In the genomic region with DNA sequence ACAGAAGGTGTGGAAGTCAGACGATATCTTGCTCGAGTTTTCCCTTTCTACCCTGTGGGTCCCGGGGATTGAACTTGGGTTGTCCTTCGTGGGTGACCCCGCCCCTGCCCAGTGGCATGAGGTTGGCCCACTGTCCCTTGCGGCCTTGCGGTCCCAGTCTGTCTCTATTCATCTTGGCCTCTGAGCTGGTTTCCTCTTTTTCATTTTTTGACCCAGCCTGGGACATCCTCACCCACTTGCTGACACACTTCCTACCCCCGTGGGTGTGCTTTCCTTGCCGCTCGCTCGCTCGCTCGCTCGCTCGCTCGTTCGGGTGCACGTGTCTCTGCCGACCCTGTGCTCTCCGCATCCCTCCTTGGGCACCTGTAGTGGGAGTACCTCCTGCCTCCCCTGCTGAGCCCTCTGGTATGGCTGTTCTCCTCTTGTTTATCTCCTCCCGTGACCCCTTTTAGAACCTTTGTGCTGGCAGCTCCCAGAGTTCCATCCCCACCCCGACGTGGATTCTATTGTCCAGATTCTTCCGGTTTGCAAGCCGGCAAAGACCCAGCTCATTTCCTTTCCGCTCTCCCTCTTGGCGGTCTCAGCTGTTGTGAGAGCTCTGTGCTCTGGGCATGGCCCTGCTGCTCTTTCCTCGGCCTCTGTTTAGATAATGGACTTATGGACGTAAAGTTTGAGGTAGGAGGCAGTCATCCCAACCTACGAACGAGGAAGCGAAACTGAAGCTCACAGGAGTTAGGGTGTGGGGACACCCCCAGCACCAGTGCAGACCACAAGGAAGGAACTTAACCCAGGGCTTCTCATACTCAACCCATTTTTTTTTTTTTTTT, we compare ENCODE assay signal across 1 mouse cellular context.
A peak's percentile ranks its signal among the peaks of the same experiment; 100 is the strongest.
TF ChIP-seq lines count a peak whose summit lies in the region.

No protein-coding gene starts in this region.

TF ChIP-seq in CH12.LX, 34 proteins besides CTCF, POLR2A, EP300 and RAD21:
- TF ChIP-seq JUN (IDR thresholded peaks at IDR 0.05; ENCODE audit: insufficient read depth, low read depth, low read length) = no peak
- TF ChIP-seq NRF1 (IDR thresholded peaks at IDR 0.05; ENCODE audit: low read depth, low read length) = no peak
- TF ChIP-seq SMC3 (IDR thresholded peaks at IDR 0.05; ENCODE audit: low read depth, low read length) = no peak
- 0 out of 2 replicates have a peak, but pooled peaks have one; percentile 25 for TF ChIP-seq TBP (conservative IDR thresholded peaks at IDR 0.05; ENCODE audit: low read depth, low read length)
- peak; percentile 51; the same call in 1 of the 2 replicates for TF ChIP-seq SIN3A (IDR thresholded peaks at IDR 0.05; ENCODE audit: low read length)
- TF ChIP-seq ZNF384 (IDR thresholded peaks at IDR 0.05; ENCODE audit: low read depth, low read length) = peak; percentile 96
- TF ChIP-seq ZMIZ1 (IDR thresholded peaks at IDR 0.05; ENCODE audit: low read depth, low read length) = no peak
- TF ChIP-seq MAFK (IDR thresholded peaks at IDR 0.05; ENCODE audit: insufficient replicate concordance, low read length) = no peak
- TF ChIP-seq MEF2A (IDR thresholded peaks at IDR 0.05; ENCODE audit: borderline replicate concordance, low read depth, low read length) = 0 out of 2 replicates have a peak, but pooled peaks have one; percentile 11
- TF ChIP-seq MAX (IDR thresholded peaks at IDR 0.05; ENCODE audit: low read length) = peak; percentile 84
- no peak for TF ChIP-seq E2F4 (IDR thresholded peaks at IDR 0.05; ENCODE audit: insufficient replicate concordance, low read depth, low read length)
- peak; percentile 84; the same call in 1 of the 2 replicates for TF ChIP-seq MXI1 (IDR thresholded peaks at IDR 0.05; ENCODE audit: low read depth, low read length)
- peak; percentile 9; the same call in 1 of the 2 replicates for TF ChIP-seq ELF1 (IDR thresholded peaks at IDR 0.05; ENCODE audit: low read depth, low read length)
- TF ChIP-seq ZC3H11A (IDR thresholded peaks at IDR 0.05; ENCODE audit: low read depth, low read length) = no peak
- no peak for TF ChIP-seq POLR2AphosphoS2 (IDR thresholded peaks at IDR 0.05; ENCODE audit: low read depth, low read length)
- no peak for TF ChIP-seq HCFC1 (IDR thresholded peaks at IDR 0.05; ENCODE audit: low read depth, low read length)
- TF ChIP-seq PAX5 (IDR thresholded peaks at IDR 0.05; ENCODE audit: low read length) = no peak
- peak; percentile 96 for TF ChIP-seq IRF4 (IDR thresholded peaks at IDR 0.05; ENCODE audit: low read depth, low read length)
- peak; percentile 50; the same call in 1 of the 2 replicates for TF ChIP-seq TCF12 (IDR thresholded peaks at IDR 0.05; ENCODE audit: low read depth, low read length)
- TF ChIP-seq NELFE (IDR thresholded peaks at IDR 0.05; ENCODE audit: low read depth, low read length) = peak; percentile 50; the same call in 1 of the 2 replicates
- TF ChIP-seq USF1 (IDR thresholded peaks at IDR 0.05; ENCODE audit: low read depth, low read length) = no peak
- 0 out of 2 replicates have a peak, but pooled peaks have one; percentile 12 for TF ChIP-seq RCOR1 (conservative IDR thresholded peaks at IDR 0.05; ENCODE audit: low read depth, low read length)
- peak; percentile 87 for TF ChIP-seq BHLHE40 (IDR thresholded peaks at IDR 0.05; ENCODE audit: low read depth, low read length)
- TF ChIP-seq MYC (IDR thresholded peaks at IDR 0.05; ENCODE audit: low read depth, low read length) = no peak; the same call in 1 of the 2 replicates
- TF ChIP-seq ETS1 (conservative IDR thresholded peaks at IDR 0.05; ENCODE audit: low read depth, low read length) = peak; percentile 63
TF ChIP-seq in CH12.LX: peak in this region for 13.
